Mouse (Mus musculus) gastrocnemius, adult 8-10 months (tissue): ENCODE measurements around the gene Gm47955. TPM values are rescaled to one million over a fixed set of nuclear protein-coding genes. Genes with fewer than 3 reads are reported as not detected.
"Not testable (repeated sequence)": the region's sequence is repeated elsewhere in the genome, so short reads cannot be mapped to it uniquely, and the experiment has no call there.

Experiments
- DNase-seq, 2 experiments: peaks; one replicate each; pipeline ENCODE4 v3.0.0; 2022; ENCODE audit warnings: low spot score in 2 of 2
- total RNA-seq, 4 experiments: library from RNA; stranded (reverse); gene quantifications; 2 replicates each; pipeline ENCODE4 v1.2.4; 2022

The Gm47955 gene
- not detected for total RNA-seq

GRCm38 (mm10) chr1:82959870-82960385, at the start of gene Gm47955:
Gene Gm47955, plus strand, starts transcription at chr1:82960286.
- no peak for DNase-seq

DNA sequence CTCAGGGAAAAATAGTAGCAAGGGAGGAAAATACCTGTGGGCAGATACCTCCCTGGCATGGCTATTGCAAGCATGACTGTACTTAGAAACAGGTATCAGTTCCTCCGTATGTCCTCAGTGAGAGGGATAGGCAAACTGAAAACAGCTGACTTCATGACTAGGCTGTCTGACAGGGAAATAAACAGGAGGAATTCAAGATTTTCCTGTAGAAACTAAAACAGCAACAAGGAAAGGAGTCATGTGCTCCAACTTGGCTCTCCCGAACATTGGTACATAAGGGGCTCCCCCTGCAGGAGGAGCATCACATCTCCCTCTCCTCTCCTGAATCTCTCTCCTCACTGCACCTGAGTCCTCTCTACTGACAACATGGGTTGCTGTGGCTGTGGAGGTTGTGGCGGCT, 47.1 kb upstream of the Gm47955 start, which contains the start of gene A030005L19Rik:
TSS of gene A030005L19Rik (plus strand) at position 301 of the 400 bp plus-strand sequence.
- no peak for DNase-seq

GRCm38 (mm10) chr1:82913434-82913833, 46.7 kb upstream of the Gm47955 start:
- DNase-seq: not testable (repeated sequence)

DNA sequence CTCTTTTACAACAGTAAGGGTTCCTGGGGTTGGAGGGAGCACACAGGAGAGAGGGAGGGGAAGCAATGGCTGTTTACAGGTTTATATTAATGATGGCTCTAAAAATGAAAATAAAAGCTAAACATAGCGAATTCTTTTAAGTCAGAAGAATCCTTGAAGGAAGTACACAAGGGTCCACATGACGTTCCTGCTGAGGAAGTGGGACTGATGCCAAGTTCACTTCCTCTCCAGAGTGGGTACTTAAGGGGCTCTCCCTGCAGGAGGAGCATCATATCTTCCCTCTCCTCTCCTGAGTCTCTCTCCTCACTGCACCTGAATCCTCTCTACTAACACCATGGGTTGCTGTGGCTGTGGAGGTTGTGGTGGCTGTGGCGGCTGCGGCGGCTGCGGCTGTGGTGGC, 35.4 kb upstream of the Gm47955 start, which contains the start of gene A030014E15Rik:
TSS of gene A030014E15Rik (plus strand) at position 268 of the 400 bp plus-strand sequence.
- DNase-seq: no peak

GRCm38 (mm10) chr1:82930558-82930957, 29.5 kb upstream of the Gm47955 start:
- not testable (repeated sequence) for DNase-seq

- DNase-seq: not testable (repeated sequence)
These were observed 28.8 kb upstream of the Gm47955 start, which contains the start of gene Gm6217 for GRCm38 (mm10) chr1:82931326-82931725. Gene Gm6217, minus strand, starts transcription at chr1:82931399.

GRCm38 (mm10) chr1:82938666-82939065, 21.4 kb upstream of the Gm47955 start:
- no peak for DNase-seq

DNA sequence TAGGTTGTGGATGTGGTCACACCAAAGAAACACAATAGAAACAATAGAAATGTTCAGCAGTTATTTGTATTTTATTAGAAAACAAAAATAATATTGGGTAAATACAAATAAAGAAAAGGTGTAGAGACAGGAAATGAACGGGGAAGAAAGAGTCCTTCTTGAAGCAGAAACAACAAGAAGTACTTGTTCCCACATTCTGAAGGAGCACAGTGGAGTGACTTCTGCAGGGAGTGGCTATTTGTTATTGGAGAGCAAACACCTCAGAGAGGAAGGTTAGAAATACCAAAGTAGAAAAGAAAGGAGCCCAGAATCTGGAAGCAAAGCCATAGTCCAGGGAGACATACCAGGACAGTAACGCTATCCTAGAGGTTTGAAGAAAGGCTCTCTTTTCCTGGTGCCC, 17.6 kb upstream of the Gm47955 start:
- DNase-seq: not testable (repeated sequence)

GRCm38 (mm10) chr1:82943295-82943694, 16.8 kb upstream of the Gm47955 start, which contains the start of gene A030003K21Rik:
Gene A030003K21Rik, minus strand, starts transcription at chr1:82943388.
- not testable (repeated sequence) for DNase-seq

- not testable (repeated sequence) for DNase-seq
These were observed 14.1 kb upstream of the Gm47955 start for GRCm38 (mm10) chr1:82946029-82946428.

GRCm38 (mm10) chr1:82948601-82949000, 11.5 kb upstream of the Gm47955 start:
- DNase-seq: no peak

- DNase-seq: not testable (repeated sequence)
These were observed 4.2 kb upstream of the Gm47955 start, which contains the start of gene Gm7544 for GRCm38 (mm10) chr1:82955913-82956312. Gene Gm7544, minus strand, starts transcription at chr1:82956013.

GRCm38 (mm10) chr1:82966413-82966812, 6.3 kb downstream of the Gm47955 start:
- no peak for DNase-seq

DNA sequence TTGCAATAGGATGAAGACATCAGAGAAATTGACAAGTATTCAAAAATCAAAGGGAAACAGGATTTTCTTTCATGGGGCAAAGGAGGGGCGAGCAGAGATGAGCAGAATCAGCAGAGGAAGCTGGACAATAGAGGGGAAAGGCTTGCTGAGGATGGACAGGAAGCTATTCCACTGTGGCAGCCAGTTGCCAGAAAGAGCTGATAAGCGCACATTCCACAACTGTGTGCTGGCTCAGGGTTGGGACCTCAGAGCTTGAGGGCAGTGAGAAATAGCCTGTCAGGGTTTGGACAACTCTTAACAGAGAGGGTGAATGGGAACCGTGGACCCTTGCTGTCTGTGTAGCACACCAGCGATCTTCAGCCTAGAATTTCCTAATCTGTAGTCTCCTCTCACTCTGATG, 12.0 kb downstream of the Gm47955 start:
- no peak for DNase-seq

GRCm38 (mm10) chr1:82973244-82973643, 13.2 kb downstream of the Gm47955 start:
- DNase-seq: no peak

- no peak for DNase-seq
These were observed 13.8 kb downstream of the Gm47955 start for GRCm38 (mm10) chr1:82973901-82974300.

GRCm38 (mm10) chr1:82974342-82974741, 14.3 kb downstream of the Gm47955 start:
- DNase-seq: no peak

GRCm38 (mm10) chr1:82975750-82976149, 15.7 kb downstream of the Gm47955 start:
- DNase-seq: no peak

DNA sequence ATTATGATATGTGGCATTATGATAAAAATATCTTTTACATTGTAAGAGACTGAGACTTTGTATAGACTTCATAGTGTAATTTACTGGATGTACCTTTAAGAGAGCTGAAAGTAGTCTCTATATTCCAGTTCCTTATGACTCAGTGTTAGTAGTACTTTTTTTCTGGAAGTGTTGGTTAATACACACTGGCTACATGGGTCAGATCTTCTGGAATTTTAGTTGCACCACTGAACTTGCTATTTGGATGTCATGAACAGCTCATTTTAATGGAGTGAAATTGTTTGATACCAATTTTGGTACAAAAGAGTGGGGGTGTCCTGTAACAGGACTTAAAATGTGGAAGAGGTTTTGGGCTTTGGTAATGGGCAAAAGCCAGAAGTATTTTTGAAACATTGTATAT, 17.8 kb downstream of the Gm47955 start:
- DNase-seq: no peak

- DNase-seq: no peak
These were observed 26.7 kb downstream of the Gm47955 start for GRCm38 (mm10) chr1:82986738-82987137.

DNA sequence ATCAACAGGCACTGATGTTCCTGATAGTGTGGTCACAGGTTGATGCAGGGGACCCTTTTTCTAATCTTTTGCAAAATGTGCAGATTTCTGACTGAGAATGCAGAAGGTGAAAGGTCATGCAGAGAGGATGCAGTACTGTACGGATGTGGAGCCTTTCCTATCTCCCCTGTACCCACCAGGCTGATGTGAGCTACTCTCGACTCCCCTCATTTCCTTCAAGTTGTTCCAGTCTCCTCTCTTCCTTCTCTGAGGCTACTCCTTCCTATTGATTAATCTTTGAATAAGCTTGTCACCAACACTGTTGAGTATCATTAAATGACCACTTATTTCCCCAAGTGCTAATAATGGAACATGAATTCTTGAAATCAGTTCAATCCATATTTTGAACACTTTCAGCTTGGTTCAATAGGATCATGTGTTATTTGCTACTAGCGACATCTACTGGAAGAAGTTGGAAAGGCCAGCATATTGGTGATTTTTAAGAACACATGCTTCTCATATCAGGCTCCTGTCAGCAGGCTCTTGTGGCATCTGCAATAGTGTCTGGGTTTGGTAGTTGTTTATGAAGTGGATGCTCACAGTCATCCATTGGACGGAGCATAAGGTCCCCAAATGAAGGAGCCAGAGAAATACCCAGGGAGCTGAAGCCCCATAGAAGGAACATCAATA, 27.6 kb downstream of the Gm47955 start:
- no peak for DNase-seq

DNA sequence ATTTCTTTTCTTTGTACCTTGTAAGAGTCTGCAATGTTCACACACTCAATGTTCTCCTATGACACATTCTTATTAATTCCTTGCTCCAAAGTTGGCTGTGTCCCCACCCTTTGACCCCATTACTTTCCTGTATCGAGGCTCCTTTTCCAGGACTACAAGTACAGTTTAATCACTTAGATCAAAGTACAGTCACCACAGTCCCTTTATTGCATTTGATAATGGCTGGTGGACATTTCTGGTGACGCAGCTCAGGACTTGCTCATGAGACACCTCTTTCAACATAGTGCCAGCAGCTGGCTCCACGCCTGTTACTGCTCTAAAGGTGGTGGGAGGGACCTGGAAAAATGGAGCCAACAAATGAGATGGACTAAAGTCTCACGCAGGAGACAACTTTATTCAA, 31.0 kb downstream of the Gm47955 start:
- no peak for DNase-seq

DNA sequence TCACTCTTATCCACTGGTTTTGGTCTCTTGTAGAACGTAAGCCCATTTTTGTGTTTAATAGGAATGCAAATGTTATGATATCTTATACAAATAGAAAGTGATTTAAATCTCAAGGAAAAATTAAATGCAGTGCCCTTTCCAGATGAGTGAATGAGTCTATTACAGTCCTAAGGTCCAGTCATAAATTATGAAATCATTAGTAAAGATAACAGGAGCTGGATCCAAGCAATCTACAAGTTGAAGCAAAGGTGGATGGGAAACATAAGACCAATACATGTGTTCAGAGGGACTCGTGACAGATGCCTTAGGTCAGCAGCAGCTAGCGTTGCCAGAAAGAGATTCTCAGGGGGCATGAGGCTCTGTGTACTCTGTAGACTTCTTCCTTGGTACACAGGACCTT, 31.5 kb downstream of the Gm47955 start:
- no peak for DNase-seq
